Mouse (Mus musculus) bone marrow macrophage, adult 2 months (primary cell): ENCODE measurements around the gene Prrx2.

Source experiments
- CTCF ChIP-seq: IDR thresholded peaks from 2 replicates; pipeline ENCODE4 v1.5.1; 2012; ENCODE audit warnings: low read depth, mild to moderate bottlenecking, low read length, moderate library complexity
- POLR2A ChIP-seq: IDR thresholded peaks from 2 replicates; pipeline ENCODE4 v1.6.1; 2012; ENCODE audit warnings: mild to moderate bottlenecking, low read depth, low read length, borderline replicate concordance

GRCm38 (mm10) chr2:30792061-30792460 is 42.7 kb upstream of the Prrx2 start:
- TF ChIP-seq CTCF (no peak), POLR2A (no peak)
